Mouse (Mus musculus) hindbrain, embryonic 16.5 days (tissue): ENCODE data around the gene Rab11fip4. TPM values are rescaled to one million over a fixed set of nuclear protein-coding genes. Genes with fewer than 3 reads are reported as not detected.
"Not testable (repeated sequence)": the region's sequence is repeated elsewhere in the genome, so short reads cannot be mapped to it uniquely, and the experiment has no call there.

Experiments used
- ATAC-seq: fragments of 200-750 bp; cut with Nextera tagmentation; 2 replicates; pipeline ENCODE4 v1.8.0; 2017; ENCODE audit warnings: moderate TSS enrichment, moderate library complexity
- H3K27ac ChIP-seq: fragments of 300-500 bp; sonication (generic); 2 replicates; pipeline ENCODE4 v1.5.1; 2014; ENCODE audit warnings: low read depth, mild to moderate bottlenecking, control low read depth, low read length, moderate library complexity
- H3K27me3 ChIP-seq: fragments of 300-500 bp; sonication (generic); replicated peaks from 2 replicates; pipeline ENCODE4 v1.6.1; 2014; ENCODE audit warnings: low read length; ENCODE audit not compliant: control insufficient read depth, insufficient read depth
- H3K36me3 ChIP-seq: fragments of 300-500 bp; sonication (generic); 2 replicates; pipeline ENCODE4 v1.6.1; 2014; ENCODE audit warnings: mild to moderate bottlenecking, low read length, moderate library complexity, mixed read lengths; ENCODE audit not compliant: control insufficient read depth, insufficient read depth
- H3K4me1 ChIP-seq: fragments of 300-500 bp; sonication (generic); 2 replicates; pipeline ENCODE4 v1.6.1; 2014; ENCODE audit warnings: low read depth, low read length; ENCODE audit not compliant: control insufficient read depth, insufficient read depth
- H3K4me2 ChIP-seq: fragments of 300-500 bp; sonication (generic); 2 replicates; pipeline ENCODE4 v1.6.1; 2014; ENCODE audit warnings: mild to moderate bottlenecking, low read length, control low read depth, moderate library complexity
- H3K4me3 ChIP-seq: fragments of 300-500 bp; sonication (generic); 2 replicates; pipeline ENCODE4 v1.5.1; 2014; ENCODE audit warnings: mild to moderate bottlenecking, low read length, control low read depth, moderate library complexity
- H3K9ac ChIP-seq: fragments of 300-500 bp; sonication (generic); 2 replicates; pipeline ENCODE4 v1.6.1; 2014; ENCODE audit warnings: low read depth, mild to moderate bottlenecking, control low read depth, low read length, moderate library complexity
- H3K9me3 ChIP-seq: fragments of 300-500 bp; sonication (generic); 2 replicates; pipeline ENCODE4 v1.6.1; 2014; ENCODE audit warnings: mild to moderate bottlenecking, low read length, moderate library complexity; ENCODE audit not compliant: control insufficient read depth
- WGBS: fragments of 180-500 bp; shearing (Covaris S2); extraction: QIAGEN DNeasy Blood & Tissue Kit; methylation state at CpG from one replicate; pipeline ENCODE4 v1.1.7; 2014; 5-methylcytosine and 5-hydroxymethylcytosine counted together
- polyA plus RNA-seq: library from polyadenylated mRNA; unstranded; fragments of >200 nt; fragmentation: Nextera tagmentation; extraction: Ambion mirVana; gene quantifications from 2 replicates; pipeline ENCODE4 v1.2.1, GENCODE M21; 2015

The Rab11fip4 gene
- polyA plus RNA-seq, 1 experiment from 2014 or later: 20.0 TPM

DNA sequence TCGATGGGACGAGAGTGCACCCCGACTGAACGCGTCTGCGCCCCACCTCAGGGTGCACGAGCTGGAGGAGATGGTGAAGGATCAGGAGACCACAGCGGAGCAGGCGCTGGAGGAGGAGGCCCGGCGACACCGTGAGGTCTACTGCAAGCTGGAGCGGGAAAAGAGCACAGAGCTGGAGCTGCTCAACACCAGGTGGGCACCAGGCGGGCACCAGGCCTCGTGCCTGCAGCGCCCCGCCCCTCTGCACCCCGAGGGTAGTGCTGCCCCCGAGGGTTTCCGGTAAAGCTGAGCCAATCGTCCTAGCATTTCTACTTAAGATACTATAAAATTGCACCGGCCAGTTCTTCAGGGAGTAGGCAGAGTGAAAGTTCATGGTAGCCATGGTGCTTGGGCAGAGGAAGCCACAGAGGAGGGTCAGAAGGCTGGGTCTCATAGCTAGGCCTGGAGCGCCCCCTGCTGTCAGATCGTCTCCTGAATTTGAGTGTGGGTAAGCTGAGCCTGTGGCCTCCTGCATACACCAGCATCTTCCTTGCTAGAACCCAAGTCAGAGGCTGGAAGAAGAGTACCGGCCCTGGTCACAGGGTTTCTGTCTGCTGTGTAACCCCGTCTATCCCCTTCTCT lies 95.6 kb downstream of the Rab11fip4 start:
- Histone ChIP-seq H3K27me3 (no peaks in the 10 kb centered on the region), H3K36me3 (peaks cover 14% of the 10 kb centered on the region; the same call in 1 of the 2 replicates), H3K4me1 (no peaks in the 10 kb centered on the region; the same call in 1 of the 2 replicates), H3K4me3 (no peak overlapping the region), H3K27ac (no peak overlapping the region), H3K4me2 (no peak overlapping the region), H3K9ac (no peak overlapping the region; the same call in 1 of the 2 replicates), H3K9me3 (no peaks in the 10 kb centered on the region)
- WGBS: 66% methylated on average over 26 of the region's 26 CpGs
- ATAC-seq: peak; percentile 85

DNA sequence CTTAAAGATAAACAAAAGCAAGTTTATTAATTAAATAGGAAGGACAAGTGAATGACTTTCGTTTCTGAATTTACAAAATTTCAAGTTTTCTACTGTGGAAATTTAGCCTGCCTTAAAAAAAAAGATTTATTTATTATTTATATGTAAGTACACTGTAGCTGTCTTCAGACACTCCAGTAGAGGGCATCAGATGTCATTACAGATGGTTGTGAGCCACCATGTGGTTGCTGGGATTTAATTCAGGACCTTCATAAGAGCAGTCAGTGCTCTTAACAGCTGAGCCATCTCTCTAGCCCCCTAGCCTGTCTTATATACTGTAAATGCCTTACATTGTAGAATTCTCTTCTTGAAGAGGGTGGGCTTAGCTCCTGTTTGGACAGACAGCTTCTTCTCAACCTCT lies 98.9 kb downstream of the Rab11fip4 start:
- no peak for ATAC-seq
- H3K9ac ChIP-seq: no peak overlapping the region
- WGBS: 92% methylated on average over 1 of the region's 1 CpGs

DNA sequence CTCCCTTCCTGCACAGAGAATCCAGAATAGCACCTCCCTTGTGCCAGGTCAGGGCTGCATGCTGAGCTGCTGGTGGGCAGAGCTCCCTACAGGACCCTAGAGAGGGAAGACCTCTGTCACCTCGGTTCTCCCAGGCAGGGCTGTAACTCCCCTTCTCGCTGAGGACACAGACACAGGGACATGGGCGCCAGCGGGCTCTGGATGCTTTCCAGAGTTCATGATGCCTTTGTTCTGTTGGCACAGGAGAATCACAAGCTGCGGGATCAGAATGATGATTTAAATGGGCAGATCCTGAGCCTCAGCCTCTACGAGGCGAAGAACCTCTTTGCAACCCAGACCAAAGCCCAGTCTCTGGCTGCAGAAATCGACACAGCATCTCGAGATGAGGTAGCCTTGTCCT lies 100.5 kb downstream of the Rab11fip4 start:
- Histone ChIP-seq H3K4me2 (no peak overlapping the region), H3K4me1 (peaks cover 2% of the 10 kb centered on the region), H3K9ac (no peak overlapping the region), H3K27me3 (no peaks in the 10 kb centered on the region), H3K27ac (no peak overlapping the region), H3K36me3 (peaks cover 26% of the 10 kb centered on the region), H3K9me3 (no peaks in the 10 kb centered on the region), H3K4me3 (no peak overlapping the region)
- ATAC-seq: no peak
- WGBS: 63% methylated on average over 9 of the region's 9 CpGs

More for the DNA sequence above, 98.9 kb downstream of the Rab11fip4 start:
- H3K4me2 ChIP-seq: no peak overlapping the region
- H3K4me1 ChIP-seq: no peaks in the 10 kb centered on the region; the same call in 1 of the 2 replicates
- no peaks in the 10 kb centered on the region for H3K9me3 ChIP-seq
- H3K27ac ChIP-seq: no peak overlapping the region
- H3K4me3 ChIP-seq: no peak overlapping the region
- no peaks in the 10 kb centered on the region for H3K27me3 ChIP-seq
- H3K36me3 ChIP-seq: peaks cover 26% of the 10 kb centered on the region

DNA sequence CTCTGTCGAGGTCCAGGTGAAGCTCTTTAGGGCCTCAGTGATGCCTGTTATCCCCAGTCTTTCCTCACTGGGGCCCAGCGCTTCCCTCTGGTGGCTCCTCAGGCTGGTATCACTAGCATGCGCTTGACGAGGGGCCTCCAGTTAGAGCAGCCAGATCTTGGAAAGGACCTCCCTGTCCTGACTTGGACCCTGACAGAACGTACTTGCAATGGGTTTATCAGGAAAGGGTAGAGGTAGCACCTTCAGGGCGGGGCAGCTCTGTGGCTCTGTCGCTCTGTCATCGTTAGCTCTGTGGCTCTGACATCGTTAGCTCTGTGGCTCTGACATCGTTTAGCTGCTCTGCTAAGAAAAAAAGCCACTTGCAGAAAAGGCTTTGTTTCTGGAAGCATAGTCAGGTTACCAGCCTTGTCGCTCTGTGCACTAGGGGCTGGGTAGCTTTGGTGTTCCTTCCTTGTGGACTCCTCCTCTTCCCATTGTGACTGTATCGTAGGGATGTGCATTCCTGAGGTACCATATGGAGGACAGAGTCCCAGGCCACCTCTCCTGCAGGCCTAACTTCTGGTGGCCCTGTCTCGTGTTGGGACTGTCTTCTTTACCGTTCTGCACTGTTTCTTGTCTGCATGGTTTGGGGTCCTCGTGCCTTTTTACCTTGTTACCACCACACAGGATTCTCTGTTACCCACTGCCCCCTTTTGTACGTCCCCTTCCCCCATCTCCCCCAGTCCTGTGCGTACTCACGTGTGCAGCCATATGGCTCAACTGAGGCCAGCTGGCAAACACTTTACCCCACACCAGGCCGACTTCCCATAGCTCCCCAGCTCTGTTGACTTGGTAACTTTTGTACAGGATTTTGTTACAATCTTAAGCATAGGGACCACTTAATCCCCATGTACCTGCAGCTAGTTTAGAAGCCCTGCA lies 105.6 kb downstream of the Rab11fip4 start:
- peaks cover 21% of the 10 kb centered on the region for H3K4me1 ChIP-seq
- peaks cover 12% of the 10 kb centered on the region for H3K36me3 ChIP-seq
- ATAC-seq: peak; percentile 44; the same call in 1 of the 2 replicates
- H3K4me2 ChIP-seq: no peak overlapping the region
- H3K27me3 ChIP-seq: no peaks in the 10 kb centered on the region
- H3K27ac ChIP-seq: peak overlapping the region; percentile 56
- H3K9ac ChIP-seq: no peak overlapping the region
- no peaks in the 10 kb centered on the region for H3K9me3 ChIP-seq
- no peak overlapping the region for H3K4me3 ChIP-seq
- WGBS: 53% methylated on average over 19 of the region's 19 CpGs

DNA sequence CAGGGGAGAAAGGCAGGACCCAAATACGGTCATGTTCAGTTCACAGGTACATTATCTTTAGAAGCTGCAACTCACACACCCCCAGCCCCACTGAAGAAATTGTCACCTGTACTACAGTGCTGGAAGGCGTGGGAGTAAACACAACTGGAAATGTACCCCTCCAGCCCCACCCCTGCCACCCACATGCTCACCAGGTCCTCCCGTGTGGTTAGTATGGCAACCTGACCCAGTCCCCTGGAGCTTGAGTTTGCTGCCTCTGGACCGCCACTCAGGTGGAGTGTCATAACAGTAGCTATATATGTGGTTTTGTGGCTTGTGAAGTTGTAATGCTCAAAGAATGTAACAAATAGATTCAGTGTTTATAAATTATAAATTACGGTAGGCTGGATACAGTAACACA lies 107.1 kb downstream of the Rab11fip4 start:
- ATAC-seq: no peak
- Histone ChIP-seq H3K9ac (no peak overlapping the region), H3K9me3 (no peaks in the 10 kb centered on the region), H3K36me3 (0 out of 2 replicates have a peak, but pooled peaks cover 2% of the 10 kb centered on the region), H3K4me2 (no peak overlapping the region), H3K27ac (no peak overlapping the region), H3K27me3 (no peaks in the 10 kb centered on the region), H3K4me3 (no peak overlapping the region), H3K4me1 (peaks cover 35% of the 10 kb centered on the region)
- WGBS: 91% methylated on average over 5 of the region's 5 CpGs

DNA sequence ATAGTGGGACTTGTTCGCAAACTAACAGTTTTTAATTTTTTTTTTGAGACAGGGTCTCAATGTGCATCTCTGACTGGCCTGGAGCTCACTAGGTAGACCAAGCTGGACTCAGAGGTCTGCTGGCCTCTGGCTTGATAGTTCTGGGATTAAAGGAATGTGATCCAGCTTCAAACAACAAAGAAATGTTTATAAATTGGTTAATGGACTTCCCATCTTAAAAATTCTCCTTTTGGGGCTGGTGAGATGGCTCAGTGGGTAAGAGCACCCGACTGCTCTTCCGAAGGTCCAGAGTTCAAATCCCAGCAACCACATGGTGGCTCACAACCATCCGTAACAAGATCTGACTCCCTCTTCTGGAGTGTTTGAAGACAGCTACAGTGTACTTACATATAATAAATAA lies 107.5 kb downstream of the Rab11fip4 start:
- not testable (repeated sequence) for H3K27me3 ChIP-seq, H3K27ac ChIP-seq, H3K9ac ChIP-seq, H3K4me2 ChIP-seq, H3K9me3 ChIP-seq, ATAC-seq, H3K36me3 ChIP-seq, H3K4me3 ChIP-seq
- peaks cover 35% of the 10 kb centered on the region for H3K4me1 ChIP-seq
- 86% methylated on average over 3 of the region's 4 CpGs for WGBS

DNA sequence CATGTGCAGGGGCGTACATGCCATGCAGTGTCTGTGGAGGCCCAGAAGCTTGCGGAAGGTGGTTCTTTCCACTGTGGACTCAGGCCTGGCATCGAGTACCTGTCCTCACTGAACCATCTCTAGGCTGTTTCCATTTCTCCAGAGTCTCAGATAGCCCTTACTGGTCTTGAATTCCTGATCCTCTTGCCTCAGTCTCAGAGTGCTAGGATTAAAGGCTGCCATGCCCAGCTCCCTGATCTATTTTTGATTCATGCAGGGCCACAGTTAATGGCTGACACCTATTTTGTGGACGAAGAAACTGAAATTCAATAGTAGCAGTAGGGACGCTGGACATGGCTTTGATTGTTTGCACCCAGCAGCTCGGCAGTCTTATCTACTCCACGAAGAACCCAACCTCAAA lies 110.5 kb downstream of the Rab11fip4 start:
- no peak for ATAC-seq
- no peaks in the 10 kb centered on the region for H3K27me3 ChIP-seq
- H3K4me3 ChIP-seq: no peak overlapping the region
- WGBS: 89% methylated on average over 7 of the region's 7 CpGs
- H3K36me3 ChIP-seq: no peaks in the 10 kb centered on the region
- peak overlapping the region; percentile 72 for H3K4me2 ChIP-seq
- peak overlapping the region; percentile 55 for H3K27ac ChIP-seq
- H3K4me1 ChIP-seq: peaks cover 34% of the 10 kb centered on the region
- H3K9ac ChIP-seq: 0 out of 2 replicates have a peak overlapping the region, but pooled peaks have one; percentile 18
- no peaks in the 10 kb centered on the region for H3K9me3 ChIP-seq

DNA sequence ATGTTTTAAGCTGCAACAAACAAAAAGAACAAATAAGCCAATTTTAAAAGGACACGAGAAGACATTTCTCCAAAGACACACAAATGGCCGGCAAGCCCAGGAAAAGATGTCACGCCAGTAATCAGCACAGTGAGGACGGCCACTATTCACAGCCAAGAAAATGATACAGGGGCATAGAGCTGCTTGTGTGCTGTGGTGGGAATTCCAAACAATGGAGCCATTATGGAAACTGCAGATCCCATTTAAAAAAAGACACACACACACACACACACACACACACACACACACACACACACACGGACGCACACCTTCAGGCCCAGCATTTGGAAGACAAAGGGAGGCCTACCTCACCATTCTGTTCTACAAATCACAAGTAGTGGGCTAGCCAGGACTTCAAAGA lies 111.1 kb downstream of the Rab11fip4 start:
- 0 out of 2 replicates have a peak overlapping the region, but pooled peaks have one; percentile 7 for H3K4me3 ChIP-seq
- H3K9ac ChIP-seq: 0 out of 2 replicates have a peak overlapping the region, but pooled peaks have one; percentile 18
- ATAC-seq: no peak
- no peaks in the 10 kb centered on the region for H3K36me3 ChIP-seq
- peak overlapping the region; percentile 55 for H3K27ac ChIP-seq
- H3K4me1 ChIP-seq: peaks cover 28% of the 10 kb centered on the region
- H3K4me2 ChIP-seq: peak overlapping the region; percentile 72
- WGBS: 31% methylated on average over 6 of the region's 6 CpGs
- no peaks in the 10 kb centered on the region for H3K27me3 ChIP-seq
- H3K9me3 ChIP-seq: no peaks in the 10 kb centered on the region

DNA sequence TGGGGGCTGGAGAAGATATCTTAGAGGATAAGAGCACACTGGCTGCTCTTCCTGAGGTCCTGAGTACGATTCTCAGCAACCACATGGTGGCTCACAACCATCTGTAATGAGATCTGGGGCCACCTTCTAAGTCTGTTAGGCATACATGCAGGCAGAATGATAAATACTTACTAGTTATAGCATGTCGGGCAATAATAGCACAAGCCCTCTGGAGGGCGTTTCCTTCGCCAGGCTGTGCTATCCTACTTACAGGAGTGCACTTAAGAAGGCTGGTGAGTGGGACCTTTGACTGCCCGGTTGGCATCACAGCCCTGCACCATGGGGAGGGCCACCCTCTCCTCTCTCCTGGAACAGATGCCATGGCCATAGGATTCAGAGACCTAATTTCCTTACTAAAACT lies 112.4 kb downstream of the Rab11fip4 start:
- no peaks in the 10 kb centered on the region for H3K27me3 ChIP-seq
- H3K4me3 ChIP-seq: peak overlapping the region; percentile 88
- peak; percentile 26 for ATAC-seq
- peak overlapping the region; percentile 98 for H3K27ac ChIP-seq
- H3K9me3 ChIP-seq: no peaks in the 10 kb centered on the region
- H3K4me2 ChIP-seq: peak overlapping the region; percentile 72
- no peaks in the 10 kb centered on the region for H3K36me3 ChIP-seq
- peak overlapping the region; percentile 98 for H3K9ac ChIP-seq
- 0% methylated on average over 5 of the region's 5 CpGs for WGBS
- H3K4me1 ChIP-seq: peaks cover 21% of the 10 kb centered on the region
